Mouse (Mus musculus) splenic B cell, adult 2 months (primary cell): ENCODE measurements around the gene Tra2b.
"Not testable (repeated sequence)": the region's sequence is repeated elsewhere in the genome, so short reads cannot be mapped to it uniquely, and the experiment has no call there.

Experiments used
- DNase-seq: peaks from one replicate; pipeline ENCODE4 v3.0.0-alpha.2; 2011; ENCODE audit warnings: low read depth, low spot score
- H3K27me3 ChIP-seq: 2 replicates; pipeline ENCODE4 v1.6.1; 2012; ENCODE audit warnings: mild to moderate bottlenecking, low read length, moderate library complexity, mixed read lengths; ENCODE audit not compliant: control insufficient read depth, poor library complexity, insufficient read depth, severe bottlenecking
- H3K36me3 ChIP-seq: 2 replicates; pipeline ENCODE4 v1.6.1; 2012; ENCODE audit warnings: mild to moderate bottlenecking, low read length, moderate library complexity, mixed read lengths; ENCODE audit not compliant: control insufficient read depth, poor library complexity, insufficient read depth, severe bottlenecking

The Tra2b gene

DNA sequence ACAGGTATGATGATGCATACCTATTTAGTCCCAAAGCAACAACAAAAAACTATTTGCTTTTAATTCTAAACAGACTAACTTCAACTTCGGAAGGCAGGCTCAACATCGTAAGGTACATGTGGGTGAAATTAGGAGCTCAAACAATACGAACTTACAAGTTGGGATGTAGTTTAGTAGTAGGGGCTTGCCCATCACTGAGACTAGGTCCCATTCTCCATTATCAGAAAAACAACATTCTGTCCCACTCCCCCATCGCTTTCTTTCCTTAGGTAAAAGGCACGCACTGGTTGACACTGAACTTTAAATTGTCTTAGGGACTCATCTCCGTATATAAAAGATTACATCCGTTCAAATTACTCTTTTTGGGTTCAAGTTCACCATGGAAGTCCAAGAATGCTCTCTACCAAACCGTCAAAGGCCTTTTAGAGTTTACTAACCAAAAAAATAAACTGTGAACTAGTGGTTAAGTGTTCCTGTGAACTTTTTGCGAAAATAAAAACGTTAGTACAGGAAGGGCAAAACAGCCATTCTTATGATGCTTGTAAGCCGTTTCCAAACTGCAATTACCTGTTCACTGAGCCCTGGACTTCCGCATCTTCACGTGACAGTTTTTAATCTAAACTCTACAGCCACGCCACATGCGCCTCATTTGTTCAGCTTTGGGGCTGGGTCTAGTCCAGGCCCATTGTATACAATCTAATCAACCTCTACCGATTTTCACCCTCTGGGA, 1.4 kb downstream of the Tra2b start:
- no peaks in the 10 kb centered on the region for H3K36me3 ChIP-seq
- no peaks in the 10 kb centered on the region for H3K27me3 ChIP-seq
- DNase-seq, result peak; percentile 78

DNA sequence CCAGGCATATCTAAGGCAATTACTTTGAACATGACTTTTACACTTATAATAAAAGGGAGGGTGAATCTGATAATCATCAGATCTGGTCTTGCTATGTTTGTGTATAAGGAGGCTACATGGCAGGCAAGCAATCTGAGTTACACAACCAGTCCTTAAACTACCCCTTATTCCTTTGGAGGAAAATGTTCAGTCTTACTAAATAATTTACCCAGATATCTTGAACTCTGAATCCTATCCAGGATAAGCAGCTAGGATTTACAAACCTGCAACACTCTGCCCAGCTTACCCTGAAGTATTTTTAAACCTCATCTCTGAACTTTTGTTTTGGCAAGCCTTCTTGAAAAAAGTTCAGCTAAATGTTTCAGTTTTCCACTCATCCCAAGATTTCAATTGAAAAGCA, 2.7 kb downstream of the Tra2b start:
- Histone ChIP-seq H3K36me3 (no peaks in the 10 kb centered on the region), H3K27me3 (no peaks in the 10 kb centered on the region)
- DNase-seq, result no peak

GRCm38 (mm10) chr16:22261563-22261962, 4.2 kb downstream of the Tra2b start:
- no peak for DNase-seq
- Histone ChIP-seq H3K27me3 (no peaks in the 10 kb centered on the region), H3K36me3 (no peaks in the 10 kb centered on the region)

GRCm38 (mm10) chr16:22260423-22261143, 5.2 kb downstream of the Tra2b start:
- Histone ChIP-seq H3K36me3 (no peaks in the 10 kb centered on the region), H3K27me3 (no peaks in the 10 kb centered on the region)
- DNase-seq, result no peak

DNA sequence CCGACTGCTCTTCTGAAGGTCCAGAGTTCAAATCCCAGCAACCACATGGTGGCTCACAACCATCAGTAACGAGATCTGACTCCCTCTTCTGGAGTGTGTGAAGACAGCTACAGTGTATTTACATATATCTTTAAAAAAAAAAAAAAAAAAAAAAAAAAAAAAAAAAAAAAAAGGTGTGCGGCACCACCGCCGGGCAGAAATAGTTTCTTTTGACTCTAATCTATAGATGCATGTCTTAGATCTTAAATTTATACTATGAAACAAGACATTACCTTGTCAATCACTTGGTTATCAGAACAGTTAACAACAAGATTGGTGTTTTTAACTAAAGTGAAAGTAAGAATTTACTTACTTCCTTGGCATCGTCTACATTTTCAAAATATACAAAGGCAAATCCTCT, 13.6 kb downstream of the Tra2b start:
- DNase-seq, H3K27me3 ChIP-seq: not testable (repeated sequence)
- peaks cover 22% of the 10 kb centered on the region for H3K36me3 ChIP-seq

DNA sequence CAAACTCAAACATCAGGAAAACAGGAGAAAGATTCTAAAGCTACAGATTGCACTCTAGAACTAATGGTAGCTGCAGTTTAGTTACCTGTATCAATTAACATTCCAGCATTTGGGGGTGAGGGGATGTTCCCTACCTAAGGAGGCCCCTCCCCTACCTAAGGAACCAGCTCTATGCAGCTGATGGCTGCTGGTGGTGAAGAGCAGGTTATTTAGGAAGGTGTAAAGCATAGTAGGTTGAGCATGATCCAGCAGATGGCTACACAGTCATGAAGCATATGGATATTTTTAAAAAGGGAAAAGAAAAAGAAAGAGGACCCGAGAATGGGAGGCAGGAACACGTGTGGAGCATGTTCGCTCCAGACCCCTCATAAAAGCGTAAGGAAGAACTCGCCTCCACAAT, 15.5 kb downstream of the Tra2b start:
- Histone ChIP-seq H3K36me3 (peaks cover 22% of the 10 kb centered on the region), H3K27me3 (no peaks in the 10 kb centered on the region)
- DNase-seq, result no peak

GRCm38 (mm10) chr16:22249754-22250153, 16.1 kb downstream of the Tra2b start:
- DNase-seq, result no peak
- Histone ChIP-seq H3K27me3 (no peaks in the 10 kb centered on the region), H3K36me3 (peaks cover 26% of the 10 kb centered on the region)

- no peaks in the 10 kb centered on the region for H3K27me3 ChIP-seq
- H3K36me3 ChIP-seq, result peaks cover 7% of the 10 kb centered on the region; the same call in 1 of the 2 replicates
- DNase-seq, result no peak
These were observed 23.5 kb downstream of the Tra2b start for GRCm38 (mm10) chr16:22242239-22242866.

DNA sequence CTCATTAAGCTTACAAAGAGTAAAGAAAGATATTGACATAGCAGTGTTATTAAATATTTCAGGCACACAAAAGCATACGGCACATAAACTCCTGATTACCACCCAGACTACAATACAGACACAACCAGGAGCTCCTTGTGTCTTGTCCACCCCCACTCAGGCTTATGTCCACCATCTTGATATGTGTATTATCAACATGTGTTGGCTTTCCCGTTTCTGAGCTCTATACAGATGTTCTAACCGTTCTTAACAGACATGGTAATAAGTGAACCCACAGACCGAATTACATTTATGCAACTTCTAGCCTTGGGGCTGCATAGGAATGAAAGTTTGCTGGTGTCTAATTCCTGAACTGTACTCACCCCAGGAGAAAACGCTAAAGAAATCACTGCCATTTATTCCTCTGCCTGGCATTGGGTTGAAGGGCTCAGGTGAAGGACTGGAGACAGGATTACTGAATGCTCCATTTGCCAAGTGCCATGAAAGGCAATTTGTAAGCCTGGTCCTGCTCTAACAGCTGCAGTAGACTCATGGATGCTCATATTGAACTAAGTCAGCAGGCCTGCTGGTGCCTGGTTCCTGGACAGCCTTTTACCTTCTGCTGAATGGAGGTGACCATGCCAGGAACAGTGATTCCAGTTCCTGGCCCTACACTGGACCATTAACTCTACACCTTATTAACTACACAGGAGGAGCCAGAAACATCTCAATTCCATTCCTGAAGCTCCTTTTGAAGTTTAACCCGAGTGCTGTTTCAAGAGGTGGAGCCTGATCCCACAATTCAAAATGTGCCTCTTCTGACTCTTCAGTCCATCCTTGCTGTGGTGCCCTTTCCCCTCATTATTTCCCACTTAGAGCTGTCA, 24.2 kb downstream of the Tra2b start:
- H3K27me3 ChIP-seq, result no peaks in the 10 kb centered on the region
- H3K36me3 ChIP-seq, result peaks cover 7% of the 10 kb centered on the region; the same call in 1 of the 2 replicates
- DNase-seq, result no peak

- DNase-seq, result no peak
- peaks cover 7% of the 10 kb centered on the region; the same call in 1 of the 2 replicates for H3K36me3 ChIP-seq
- no peaks in the 10 kb centered on the region for H3K27me3 ChIP-seq
These were observed 24.9 kb downstream of the Tra2b start for GRCm38 (mm10) chr16:22240856-22241255.

- Histone ChIP-seq H3K27me3 (no peaks in the 10 kb centered on the region), H3K36me3 (peaks cover 4% of the 10 kb centered on the region; the same call in 1 of the 2 replicates)
- no peak for DNase-seq
These were observed 25.8 kb downstream of the Tra2b start for GRCm38 (mm10) chr16:22239978-22240377.

DNA sequence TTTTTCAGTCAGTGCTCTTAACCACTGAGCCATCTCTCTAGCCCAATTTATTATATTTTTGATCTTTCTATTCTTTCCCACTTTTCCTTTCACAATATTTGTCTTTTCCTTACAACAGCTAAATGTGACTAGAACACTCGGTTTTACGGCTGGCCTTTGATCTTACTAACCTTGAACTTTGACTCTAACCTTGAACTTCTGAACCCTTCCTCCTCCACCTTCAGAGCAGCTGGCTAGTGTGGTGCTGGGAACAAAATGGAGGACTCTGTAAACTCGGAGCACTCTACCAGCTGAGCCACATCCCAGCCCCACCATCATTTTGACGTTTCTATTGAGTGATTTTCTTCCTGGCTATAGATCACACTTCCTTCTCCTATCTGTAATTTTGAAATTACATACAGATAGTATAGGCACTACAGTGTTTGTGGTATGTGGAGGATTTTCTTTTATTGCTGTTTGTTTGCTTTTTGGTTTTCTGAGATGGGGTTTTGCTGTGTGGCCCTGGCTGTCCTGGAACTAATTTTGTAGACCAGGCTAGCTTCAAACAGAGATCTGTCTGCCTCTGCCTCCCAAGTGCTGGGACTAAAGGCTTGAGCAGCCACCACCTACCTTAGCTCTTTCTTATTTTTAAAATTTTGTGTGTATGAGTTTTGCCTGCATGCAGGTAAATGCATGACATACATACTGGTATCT, 26.7 kb downstream of the Tra2b start:
- Histone ChIP-seq H3K27me3 (no peaks in the 10 kb centered on the region), H3K36me3 (peaks cover 4% of the 10 kb centered on the region; the same call in 1 of the 2 replicates)
- DNase-seq, result no peak

DNA sequence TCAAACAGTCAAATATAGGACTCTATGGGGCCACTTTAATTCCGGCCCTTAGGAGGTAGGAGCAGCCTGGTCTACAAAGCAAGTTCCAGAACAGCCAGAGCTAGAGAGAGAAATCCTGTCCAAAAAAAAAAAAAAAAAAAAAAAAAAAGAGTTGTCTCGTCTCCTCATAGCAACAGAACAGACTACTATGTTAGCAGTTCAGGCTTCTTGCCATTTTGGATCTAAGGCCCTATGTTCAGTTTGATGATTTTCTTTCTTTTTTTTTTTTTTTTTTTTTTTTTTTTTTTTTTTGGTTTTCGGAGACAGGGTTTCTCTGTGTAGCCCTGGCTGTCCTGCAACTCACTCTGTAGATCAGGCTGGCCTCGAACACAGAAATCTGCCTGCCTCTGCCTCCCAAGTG, 27.4 kb downstream of the Tra2b start:
- H3K27me3 ChIP-seq, H3K36me3 ChIP-seq, DNase-seq: not testable (repeated sequence)

DNA sequence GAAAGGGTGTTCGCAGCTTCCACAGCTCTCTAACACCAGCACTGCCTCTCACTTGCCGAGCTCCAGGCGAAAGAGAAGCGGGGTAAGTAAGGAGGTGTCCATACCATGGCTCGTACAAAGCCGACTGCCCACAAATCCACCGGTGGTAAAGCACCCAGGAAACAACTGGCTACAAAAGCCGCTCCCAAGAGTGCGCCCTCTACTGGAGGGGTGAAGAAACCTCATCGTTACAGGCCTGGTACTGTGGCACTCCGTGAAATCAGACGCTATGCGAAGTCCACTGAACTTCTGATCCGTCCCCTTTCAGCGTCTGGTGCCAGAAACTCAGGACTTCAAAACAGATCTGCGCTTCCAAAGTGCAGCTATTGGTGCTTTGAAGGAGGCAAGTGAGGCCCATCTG, 29.0 kb downstream of the Tra2b start:
- Histone ChIP-seq H3K36me3 (no peaks in the 10 kb centered on the region; the same call in 1 of the 2 replicates), H3K27me3 (no peaks in the 10 kb centered on the region)
- no peak for DNase-seq
